Mouse (Mus musculus) CH12.LX (cell line): Measurements from ENCODE around the gene Ms4a4d. TPM values are rescaled to one million over a fixed set of nuclear protein-coding genes. Genes with fewer than 3 reads are reported as not detected.
"Not testable (repeated sequence)": the region's sequence is repeated elsewhere in the genome, so short reads cannot be mapped to it uniquely, and the experiment has no call there.

Experiments used
- DNase-seq: peaks from one replicate; pipeline ENCODE4 v3.0.0-alpha.2; 2013; ENCODE audit errors: extremely low read depth
- H3K27ac ChIP-seq: 2 replicates; pipeline ENCODE4 v1.5.1; 2012; ENCODE audit warnings: low read depth, mild to moderate bottlenecking, control low read depth, moderate library complexity; ENCODE audit not compliant: insufficient read depth
- H3K27me3 ChIP-seq: replicated peaks from 2 replicates; pipeline ENCODE3; 2012; ENCODE audit warnings: inconsistent platforms
- H3K36me3 ChIP-seq, 2 experiments: replicated peaks in 1 of 2; 2 replicates each; pipeline versions ENCODE3 to v1.6.1; 2012; ENCODE audit warnings: inconsistent platforms in 1 of 2, low read length in 1 of 2, mild to moderate bottlenecking in 1 of 2, mixed read lengths in 1 of 2, moderate library complexity in 1 of 2; ENCODE audit not compliant: control insufficient read depth in 1 of 2, insufficient read depth in 1 of 2
- H3K4me1 ChIP-seq, 2 experiments: 2 replicates each; pipeline ENCODE4 v1.6.1; 2012; ENCODE audit warnings: inconsistent platforms in 1 of 2, moderate library complexity in 1 of 2; ENCODE audit not compliant: insufficient read depth in 2 of 2, control insufficient read depth in 1 of 2
- H3K4me2 ChIP-seq: 2 replicates; pipeline ENCODE4 v1.6.1; 2012; ENCODE audit warnings: low read depth, mild to moderate bottlenecking, control low read depth; ENCODE audit not compliant: poor library complexity, insufficient read depth, severe bottlenecking
- H3K4me3 ChIP-seq, 3 experiments: fragments of 150-350 bp in 1 of 3; sonication (generic) in 1 of 3; replicated peaks in 1 of 3; 2 replicates each; pipeline versions ENCODE3 to v1.5.1; 2011 to 2012; ENCODE audit warnings: low read depth in 2 of 3, low read length in 2 of 3, mild to moderate bottlenecking in 2 of 3, moderate library complexity in 2 of 3, control low read depth in 1 of 3, improper control_type of control experiment in 1 of 3, inconsistent platforms in 1 of 3, mixed read lengths in 1 of 3; ENCODE audit not compliant: poor library complexity in 1 of 3
- H3K79me2 ChIP-seq: replicated peaks from 2 replicates; pipeline ENCODE4 v1.6.1; 2012; ENCODE audit warnings: mild to moderate bottlenecking, moderate library complexity; ENCODE audit not compliant: control insufficient read depth, poor library complexity, insufficient read depth, severe bottlenecking; ENCODE audit errors: extremely low read depth
- H3K9ac ChIP-seq: 2 replicates; pipeline ENCODE4 v1.6.1; 2012; ENCODE audit warnings: low read depth, mild to moderate bottlenecking, control low read depth, moderate library complexity; ENCODE audit not compliant: insufficient read depth
- H3K9me3 ChIP-seq: replicated peaks from 2 replicates; pipeline ENCODE3; 2012; ENCODE audit warnings: low read length, inconsistent platforms, mixed read lengths
- CTCF ChIP-seq, 2 experiments: IDR thresholded peaks in 1 of 2; conservative IDR thresholded peaks in 1 of 2; 2 replicates each; pipeline ENCODE4 v1.5.1; 2011 to 2012; ENCODE audit warnings: low read depth in 2 of 2, low read length in 2 of 2, improper control_type of control experiment in 1 of 2, inconsistent platforms in 1 of 2, mild to moderate bottlenecking in 1 of 2, moderate library complexity in 1 of 2
- ELF1 ChIP-seq: IDR thresholded peaks from 2 replicates; pipeline ENCODE4 v1.6.1; 2014; ENCODE audit warnings: low read depth, mild to moderate bottlenecking, inconsistent platforms, low read length, improper control_type of control experiment
- EP300 ChIP-seq: IDR thresholded peaks from 2 replicates; pipeline ENCODE4 v1.6.1; 2011; ENCODE audit warnings: low read length, improper control_type of control experiment
- HCFC1 ChIP-seq: IDR thresholded peaks from 2 replicates; pipeline ENCODE4 v1.6.1; 2012; ENCODE audit warnings: low read depth, mild to moderate bottlenecking, inconsistent platforms, low read length, improper control_type of control experiment
- JUND ChIP-seq: conservative IDR thresholded peaks from 2 replicates; pipeline ENCODE4 v1.6.1; 2011; ENCODE audit warnings: low read depth, low read length, improper control_type of control experiment
- MAFK ChIP-seq: IDR thresholded peaks from 2 replicates; pipeline ENCODE4 v1.6.1; 2011; ENCODE audit warnings: low read length, improper control_type of control experiment; ENCODE audit not compliant: insufficient replicate concordance
- MAX ChIP-seq: IDR thresholded peaks from 2 replicates; pipeline ENCODE4 v1.6.1; 2011; ENCODE audit warnings: low read length, improper control_type of control experiment
- MAZ ChIP-seq: IDR thresholded peaks from 2 replicates; pipeline ENCODE4 v1.6.1; 2012; ENCODE audit warnings: low read depth, mild to moderate bottlenecking, inconsistent platforms, low read length, improper control_type of control experiment, moderate library complexity
- NELFE ChIP-seq: IDR thresholded peaks from 2 replicates; pipeline ENCODE4 v1.6.1; 2011; ENCODE audit warnings: low read depth, low read length, improper control_type of control experiment
- NRF1 ChIP-seq: IDR thresholded peaks from 2 replicates; pipeline ENCODE4 v1.6.1; 2014; ENCODE audit warnings: low read depth, mild to moderate bottlenecking, inconsistent platforms, low read length, improper control_type of control experiment, moderate library complexity
- POLR2A ChIP-seq: IDR thresholded peaks from 2 replicates; pipeline ENCODE4 v1.6.1; 2011; ENCODE audit warnings: low read depth, mild to moderate bottlenecking, improper control_type of control experiment, low read length
- RAD21 ChIP-seq: IDR thresholded peaks from 2 replicates; pipeline ENCODE4 v1.6.1; 2011; ENCODE audit warnings: low read depth, mild to moderate bottlenecking, low read length, improper control_type of control experiment, moderate library complexity
- RCOR1 ChIP-seq: conservative IDR thresholded peaks from 2 replicates; pipeline ENCODE4 v1.6.1; 2012; ENCODE audit warnings: low read depth, mild to moderate bottlenecking, inconsistent platforms, low read length, improper control_type of control experiment
- TBP ChIP-seq: conservative IDR thresholded peaks from 2 replicates; pipeline ENCODE4 v1.6.1; 2011; ENCODE audit warnings: low read depth, low read length, improper control_type of control experiment
- UBTF ChIP-seq: IDR thresholded peaks from 2 replicates; pipeline ENCODE4 v1.6.1; 2012; ENCODE audit warnings: low read depth, mild to moderate bottlenecking, inconsistent platforms, low read length, improper control_type of control experiment, moderate library complexity
- ZC3H11A ChIP-seq: IDR thresholded peaks from 2 replicates; pipeline ENCODE4 v1.6.1; 2012; ENCODE audit warnings: low read depth, mild to moderate bottlenecking, inconsistent platforms, low read length, improper control_type of control experiment
- ZKSCAN1 ChIP-seq: IDR thresholded peaks from 2 replicates; pipeline ENCODE4 v1.6.1; 2012; ENCODE audit warnings: low read depth, inconsistent platforms, low read length, improper control_type of control experiment, borderline replicate concordance
- ZMIZ1 ChIP-seq: IDR thresholded peaks from 2 replicates; pipeline ENCODE4 v1.6.1; 2012; ENCODE audit warnings: low read depth, mild to moderate bottlenecking, inconsistent platforms, low read length, improper control_type of control experiment
- dilution Hi-C: fragments of 300-500 bp; cut with MboI; formaldehyde crosslinking; loops from 2 replicates; pipeline ENCODE4 v1.14.3; 2020; ENCODE audit warnings: low sequenced_read_pairs; ENCODE audit not compliant: extremely low pct_unique_long_range_greater_than_20kb, extremely low pct_ligation_motif_present
- in situ Hi-C: fragments of 300-500 bp; cut with MboI; formaldehyde crosslinking; loops from 3 replicates; pipeline ENCODE4 v1.14.3; 2019; ENCODE audit warnings: low sequenced_read_pairs, low pct_ligation_motif_present, low pct_unique_long_range_greater_than_20kb, mixed read lengths
- polyA plus RNA-seq: library from polyadenylated mRNA; unstranded; fragments of >175 nt; gene quantifications from 2 replicates; pipeline ENCODE4 v1.2.1, GENCODE M21; 2012; ENCODE audit warnings: low read depth; ENCODE audit not compliant: insufficient read length
- total RNA-seq, 2 experiments: library from RNA; depleted of rRNA; stranded (reverse); fragments of 300-350 nt in 1 of 2; fragments of >200 nt in 1 of 2; gene quantifications; 2 replicates each; pipeline ENCODE4 v1.2.3; 2012 to 2014

The Ms4a4d gene
- total and polyA plus RNA-seq, 3 experiments: not detected

DNA sequence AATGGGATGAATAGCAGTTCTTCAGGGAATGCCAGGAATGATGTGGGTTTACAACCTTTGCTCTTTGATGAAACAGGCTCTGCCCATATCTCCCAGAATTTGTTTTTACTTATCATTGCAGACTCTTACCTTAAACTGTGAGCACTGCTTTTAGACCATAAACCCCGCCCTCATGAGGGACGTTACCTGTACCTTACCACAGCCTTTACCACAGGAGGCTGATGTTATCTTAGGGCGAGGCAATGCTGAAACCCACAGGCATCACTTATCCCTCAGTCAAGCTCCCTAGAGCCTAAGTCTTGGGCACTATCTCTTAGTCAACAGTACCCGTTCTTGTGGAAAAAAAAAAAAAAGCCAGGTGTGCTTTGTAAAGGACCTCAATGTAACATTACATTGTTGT is 19.8 kb upstream of the Ms4a4d start:
- H3K9ac ChIP-seq: no peak overlapping the region
- no peak overlapping the region for H3K27ac ChIP-seq
- H3K4me1 ChIP-seq: peaks cover 2 to 36% of the 10 kb centered on the region in 2 experiments
- TF ChIP-seq TBP (no peak), ZKSCAN1 (no peak), RCOR1 (no peak), EP300 (no peak), CTCF (conservative IDR thresholded peaks at IDR 0.05 in 1 of 2, IDR thresholded peaks at IDR 0.05 in 1 of 2; ENCODE audit: low read depth in 2 of 2, low read length in 2 of 2) (no peak), RAD21 (no peak), POLR2A (no peak), NRF1 (no peak), UBTF (no peak), ZMIZ1 (no peak), MAZ (no peak), ELF1 (no peak), MAX (no peak), ZC3H11A (no peak), HCFC1 (no peak), MAFK (no peak), JUND (no peak), NELFE (no peak)
- no peaks in the 10 kb centered on the region for H3K79me2 ChIP-seq
- no peak overlapping the region for H3K4me2 ChIP-seq
- dilution Hi-C loops: no loop called here
- no peaks in the 10 kb centered on the region for H3K9me3 ChIP-seq
- in situ Hi-C loops: no loop called here
- no peak for DNase-seq
- no peaks in the 10 kb centered on the region for H3K36me3 ChIP-seq
- H3K27me3 ChIP-seq: no peaks in the 10 kb centered on the region
- H3K4me3 ChIP-seq: no peak overlapping the region

GRCm38 (mm10) chr19:11517373-11517772 is 19.2 kb upstream of the Ms4a4d start:
- H3K4me3 ChIP-seq, H3K36me3 ChIP-seq, H3K9ac ChIP-seq, H3K79me2 ChIP-seq, dilution Hi-C loops, DNase-seq, H3K27me3 ChIP-seq, H3K9me3 ChIP-seq, H3K27ac ChIP-seq, in situ Hi-C loops, H3K4me2 ChIP-seq: not testable (repeated sequence)
- peaks cover 2 to 36% of the 10 kb centered on the region in 2 experiments for H3K4me1 ChIP-seq

DNA sequence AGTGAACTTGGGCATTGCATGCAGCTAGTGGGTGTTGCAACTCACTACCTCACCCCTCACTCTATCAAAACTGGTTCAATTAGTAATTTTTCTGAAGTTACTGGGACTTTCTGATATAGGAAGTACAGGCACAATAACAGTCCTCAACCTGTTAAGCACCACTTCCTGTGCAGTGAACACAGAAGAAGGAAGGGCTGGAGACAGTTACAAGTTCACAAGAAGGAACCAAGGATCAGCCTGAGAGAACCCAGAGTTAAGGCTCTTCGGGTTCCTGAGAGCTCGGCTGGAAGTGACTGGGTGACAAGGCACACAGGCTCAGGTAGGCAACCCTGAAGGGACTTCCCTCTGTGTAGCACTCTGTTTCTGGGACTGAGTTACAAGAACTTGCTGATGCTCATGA is 18.2 kb upstream of the Ms4a4d start:
- H3K36me3 ChIP-seq, dilution Hi-C loops, H3K79me2 ChIP-seq, H3K9ac ChIP-seq, H3K9me3 ChIP-seq, in situ Hi-C loops, H3K27ac ChIP-seq, H3K27me3 ChIP-seq, DNase-seq, H3K4me2 ChIP-seq, H3K4me3 ChIP-seq: not testable (repeated sequence)
- peaks cover 2 to 28% of the 10 kb centered on the region in 2 experiments for H3K4me1 ChIP-seq
